ENCODE assay signal across 8 mouse cellular contexts in genomic region chr17:27564391-27565162, GRCm38 (mm10). TPM values are rescaled to one million over a fixed set of nuclear protein-coding genes. Genes with fewer than 3 reads are reported as not detected.
A peak's percentile ranks its signal among the peaks of the same experiment; 100 is the strongest.
DNase-seq lines count a peak whose midpoint lies in the region; ATAC-seq and TF ChIP-seq lines count a peak whose summit lies in the region.

No protein-coding gene starts in this region.

- no peaks in the 10 kb centered on the region for H3K27me3 ChIP-seq in forebrain, embryonic 15.5 days

- 26% methylated on average over 20 of the region's 20 CpGs for WGBS in lung, adult 2 months
- 13% methylated on average over 20 of the region's 20 CpGs for WGBS in bone marrow, adult 2 months
- WGBS in forebrain, embryonic 15.5 days = 14% methylated on average over 20 of the region's 20 CpGs

- H3K36me3 ChIP-seq in forebrain, embryonic 15.5 days = no peaks in the 10 kb centered on the region; the same call in none of the 2 replicates

- peaks cover 2% of the 10 kb centered on the region; the same call in 1 of the 2 replicates for H3K4me1 ChIP-seq in lung, adult 2 months (ENCODE audit: control insufficient read depth, insufficient read depth, low read length)
- peaks cover 14% of the 10 kb centered on the region for H3K4me1 ChIP-seq in bone marrow, adult 2 months (ENCODE audit: control insufficient read depth, insufficient read depth, low read length)
- H3K4me1 ChIP-seq in forebrain, embryonic 15.5 days = peaks cover 24% of the 10 kb centered on the region

- peak; percentile 23; the same call in 1 of the 2 replicates for ATAC-seq in forebrain, embryonic 15.5 days (replicated peaks)

- no peak for TF ChIP-seq CTCF in lung, adult 2 months (IDR thresholded peaks at IDR 0.05; ENCODE audit: insufficient read depth, low read length)
- peak; percentile 32; the same call in 1 of the 2 replicates for TF ChIP-seq CTCF in bone marrow, adult 2 months (IDR thresholded peaks at IDR 0.05; ENCODE audit: control insufficient read depth, insufficient read depth, low read length)

- TF ChIP-seq POLR2A in lung, adult 2 months (IDR thresholded peaks at IDR 0.05; ENCODE audit: borderline replicate concordance, extremely low read depth, low read depth, low read length) = no peak
- no peak for TF ChIP-seq POLR2A in bone marrow, adult 2 months (IDR thresholded peaks at IDR 0.05; ENCODE audit: borderline replicate concordance, control insufficient read depth, low read depth, low read length)

- H3K9me3 ChIP-seq in forebrain, embryonic 15.5 days = no peaks in the 10 kb centered on the region

- DNase-seq in lung, adult 2 months = no peak
- DNase-seq in lung, postnatal 14 days = no peak
- peak; percentile 63 for DNase-seq in liver
- DNase-seq in retina, embryonic 14.5 days (ENCODE audit: low spot score) = peak; percentile 57
- DNase-seq in layer of hippocampus, postnatal 25 days (ENCODE audit: extremely low spot score in 1 of 2, low spot score in 1 of 2) = no peak
- DNase-seq in spleen, adult 18-20 months = no peak

- H3K4me3 ChIP-seq in lung, adult 2 months (replicated peaks; ENCODE audit: extremely low read depth, low read depth, low read length) = peak overlapping the region; percentile 66
- peak overlapping the region; percentile 80 for H3K4me3 ChIP-seq in bone marrow, adult 2 months (replicated peaks; ENCODE audit: control insufficient read depth, low read depth, low read length)
- H3K4me3 ChIP-seq in forebrain, embryonic 15.5 days = peak overlapping the region; percentile 62

- H3K27ac ChIP-seq in bone marrow, adult 2 months (ENCODE audit: control insufficient read depth, insufficient read depth, low read depth, low read length, poor library complexity) = peak overlapping the region; percentile 69
- H3K27ac ChIP-seq in forebrain, embryonic 15.5 days (replicated peaks) = no peak overlapping the region

- H3K9ac ChIP-seq in forebrain, embryonic 15.5 days (replicated peaks) = peak overlapping the region; percentile 63

- peak overlapping the region; percentile 89 for H3K4me2 ChIP-seq in forebrain, embryonic 15.5 days (replicated peaks)

RNA-seq across cellular contexts. Expression of gene AI413582, which starts 1.0 kb away (rescaled TPM):
- polyA plus RNA-seq in lung, adult 2 months (2012; rRNA removed) = 42.4 and 44.2 TPM in 2 replicates
- 17.7 and 22.0 TPM in 2 replicates for polyA plus RNA-seq in bone marrow, adult 2 months (2011; ENCODE audit: insufficient read depth, insufficient read length, low replicate concordance, missing spikeins)
- polyA plus RNA-seq in forebrain, embryonic 15.5 days (2015; fragmentation: Nextera tagmentation; extraction: Ambion mirVana) = 34.8 and 37.4 TPM in 2 replicates
- total RNA-seq in layer of hippocampus, postnatal 25 days (2021) = 10 to 100 TPM; 65.6 to 69.5 TPM

RNA-seq across cellular contexts. Expression of gene Hmga1, which starts 8.3 kb away (rescaled TPM):
- 57.9 and 73.2 TPM in 2 replicates for polyA plus RNA-seq in lung, adult 2 months (2012; rRNA removed)
- 38.0 and 99.4 TPM in 2 replicates for polyA plus RNA-seq in bone marrow, adult 2 months (2011; ENCODE audit: insufficient read depth, insufficient read length, low replicate concordance, missing spikeins)
- polyA plus RNA-seq in forebrain, embryonic 15.5 days (2015; fragmentation: Nextera tagmentation; extraction: Ambion mirVana) = 106 and 121 TPM in 2 replicates
- 10 to 100 TPM; 33.6 to 35.7 TPM for total RNA-seq in layer of hippocampus, postnatal 25 days (2021)

RNA-seq across cellular contexts. Expression of gene Grm4, which starts 43.4 kb away (rescaled TPM):
- 1.1 TPM in 2 replicates for polyA plus RNA-seq in lung, adult 2 months (2012; rRNA removed)
- not detected in 2 replicates for polyA plus RNA-seq in bone marrow, adult 2 months (2011; ENCODE audit: insufficient read depth, insufficient read length, low replicate concordance, missing spikeins)
- 2.4 and 3.0 TPM in 2 replicates for polyA plus RNA-seq in forebrain, embryonic 15.5 days (2015; fragmentation: Nextera tagmentation; extraction: Ambion mirVana)
- total RNA-seq in layer of hippocampus, postnatal 25 days (2021) = 10 to 100 TPM; 10.3 to 12.2 TPM

RNA-seq across cellular contexts. Expression of gene Nudt3, which starts 58.7 kb away (rescaled TPM):
- polyA plus RNA-seq in lung, adult 2 months (2012; rRNA removed) = 60.4 and 62.8 TPM in 2 replicates
- 84.4 and 97.1 TPM in 2 replicates for polyA plus RNA-seq in bone marrow, adult 2 months (2011; ENCODE audit: insufficient read depth, insufficient read length, low replicate concordance, missing spikeins)
- polyA plus RNA-seq in forebrain, embryonic 15.5 days (2015; fragmentation: Nextera tagmentation; extraction: Ambion mirVana) = 273 and 295 TPM in 2 replicates
- total RNA-seq in layer of hippocampus, postnatal 25 days (2021) = 100 to 1,000 TPM; 534 to 560 TPM

Comparison
In these comparisons a context has a peak if more than half of its experiments do, and no peak if none do; other contexts are left out.
1. DNase-seq: peak in liver (single experiment) and retina, embryonic 14.5 days (single experiment); none in lung, adult 2 months (single experiment), lung, postnatal 14 days (single experiment), layer of hippocampus, postnatal 25 days (0 of 2) and spleen, adult 18-20 months (0 of 2).
2. Peak in every context shown above with its lines, with median percentiles within 50 percentile points of each other: H3K4me3 ChIP-seq.